Mouse (Mus musculus): ENCODE data around the gene Sptb. TPM values are rescaled to one million over a fixed set of nuclear protein-coding genes. Genes with fewer than 3 reads are reported as not detected.
A peak's percentile ranks its signal among the peaks of the same experiment; 100 is the strongest.

The Sptb gene
- polyA plus RNA-seq, 1 experiment: 0.42 TPM

DNA sequence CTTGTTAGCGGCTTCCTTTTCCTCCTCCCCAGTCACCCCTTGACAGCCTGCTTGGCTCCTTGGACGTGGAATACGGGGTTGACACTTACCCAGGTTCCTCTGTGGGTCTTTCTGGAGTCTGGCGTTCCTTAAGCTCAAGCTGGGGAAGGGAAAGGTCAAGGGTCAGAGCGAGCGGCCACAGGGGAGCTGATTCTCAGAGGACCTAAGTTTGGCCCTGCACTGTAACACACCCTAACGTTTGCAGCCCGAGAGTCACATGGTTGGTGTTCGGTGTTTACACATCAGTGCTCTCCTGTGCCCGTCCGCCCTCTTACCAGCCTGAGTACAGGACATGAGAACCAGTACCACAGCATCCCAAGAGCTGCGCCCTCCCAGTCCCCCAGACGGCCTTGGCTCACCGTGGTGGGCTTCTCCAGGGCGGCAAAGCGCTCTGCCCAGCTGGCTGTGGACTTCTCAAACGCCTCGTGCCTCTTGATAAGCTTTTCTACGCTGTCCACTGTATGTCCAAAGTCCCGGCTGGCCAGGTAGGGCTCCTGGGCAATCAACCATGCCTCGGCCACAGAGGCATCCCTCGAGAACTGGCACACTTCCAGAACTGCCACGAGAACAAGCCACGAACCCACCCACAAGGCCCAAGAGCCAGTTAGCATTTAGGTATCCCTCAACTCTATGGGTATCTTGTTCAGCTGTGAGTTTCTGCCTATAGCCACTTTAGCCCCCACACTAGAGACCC lies 112.0 kb downstream of the Sptb start:
- Histone ChIP-seq H3K4me2 (ENCODE audit: low read depth) (no peak overlapping the region), H3K27me3 (ENCODE audit: control insufficient read depth, insufficient read depth, insufficient read length) (peaks cover 5% of the 10 kb centered on the region), H3ac (ENCODE audit: control insufficient read depth, insufficient read length) (no peak overlapping the region), H3K36me3 (ENCODE audit: control insufficient read depth, insufficient read depth) (no peaks in the 10 kb centered on the region), H3K79me2 (ENCODE audit: control insufficient read depth, insufficient read depth) (no peaks in the 10 kb centered on the region), H3K4me3 (no peak overlapping the region)
- TF ChIP-seq SRF (IDR thresholded peaks at IDR 0.05; ENCODE audit: control insufficient read depth, insufficient read length, low read depth) (no peak), E2F4 (IDR thresholded peaks at IDR 0.05; ENCODE audit: insufficient read depth) (no peak), CEBPB (IDR thresholded peaks at IDR 0.05; ENCODE audit: insufficient read depth, poor library complexity, severe bottlenecking) (no peak), MAX (IDR thresholded peaks at IDR 0.05; ENCODE audit: low read depth) (no peak), MYOD1 (IDR thresholded peaks at IDR 0.05; ENCODE audit: control insufficient read depth in 1 of 3, insufficient read length in 2 of 3, low read depth in 2 of 3) (no peak), USF1 (IDR thresholded peaks at IDR 0.05; ENCODE audit: low read depth) (no peak), MYOG (IDR thresholded peaks at IDR 0.05; ENCODE audit: control insufficient read depth in 1 of 3, insufficient read depth in 1 of 3, insufficient read length in 2 of 3, low read depth in 2 of 3) (no peak), POLR2A (IDR thresholded peaks at IDR 0.05; ENCODE audit: insufficient read length, low read depth) (no peak), POLR2AphosphoS2 (IDR thresholded peaks at IDR 0.05; ENCODE audit: insufficient read length, low read depth) (no peak), TCF3 (IDR thresholded peaks at IDR 0.05; ENCODE audit: insufficient read length, low read depth) (no peak)

DNA sequence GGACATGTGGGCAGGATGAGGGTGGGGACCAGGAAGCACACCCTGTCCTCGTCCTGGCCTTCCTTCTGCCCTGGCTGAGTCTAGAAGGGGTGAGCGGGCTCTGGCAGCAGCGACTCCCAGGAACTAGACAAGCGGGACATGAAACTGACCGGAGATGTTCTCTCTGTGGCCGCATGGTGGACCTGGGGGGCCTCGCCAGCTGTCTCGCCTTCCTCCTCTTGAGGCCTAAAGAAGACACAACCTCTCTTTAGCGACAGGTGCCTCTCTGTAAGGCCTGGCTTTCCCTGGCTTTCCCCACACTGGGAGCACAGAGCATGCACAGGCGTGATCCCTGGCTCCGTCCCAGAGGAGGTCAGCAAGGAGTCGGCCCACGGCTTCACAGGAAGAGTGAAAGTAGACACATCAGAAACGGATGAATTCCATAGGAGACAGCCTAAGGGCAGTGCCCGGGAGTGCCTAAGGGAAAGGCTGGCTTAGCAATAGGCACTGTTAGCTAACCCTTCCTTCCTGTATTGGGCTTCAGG lies 112.7 kb downstream of the Sptb start:
- TF ChIP-seq MYOG (IDR thresholded peaks at IDR 0.05; ENCODE audit: control insufficient read depth in 1 of 3, insufficient read depth in 1 of 3, insufficient read length in 2 of 3, low read depth in 2 of 3): peak in 1 of 3 experiments; percentile 26
- no peak for TF ChIP-seq POLR2A (IDR thresholded peaks at IDR 0.05; ENCODE audit: insufficient read length, low read depth)
- no peak for TF ChIP-seq MYOD1 (IDR thresholded peaks at IDR 0.05; ENCODE audit: control insufficient read depth in 1 of 3, insufficient read length in 2 of 3, low read depth in 2 of 3)
- no peak for TF ChIP-seq E2F4 (IDR thresholded peaks at IDR 0.05; ENCODE audit: insufficient read depth)
- no peak overlapping the region for H3K4me2 ChIP-seq (ENCODE audit: low read depth)
- no peak overlapping the region for H3ac ChIP-seq (ENCODE audit: control insufficient read depth, insufficient read length)
- no peak overlapping the region for H3K4me3 ChIP-seq
- no peaks in the 10 kb centered on the region for H3K36me3 ChIP-seq (ENCODE audit: control insufficient read depth, insufficient read depth)
- H3K79me2 ChIP-seq (ENCODE audit: control insufficient read depth, insufficient read depth): no peaks in the 10 kb centered on the region
- peaks cover 5% of the 10 kb centered on the region for H3K27me3 ChIP-seq (ENCODE audit: control insufficient read depth, insufficient read depth, insufficient read length)

DNA sequence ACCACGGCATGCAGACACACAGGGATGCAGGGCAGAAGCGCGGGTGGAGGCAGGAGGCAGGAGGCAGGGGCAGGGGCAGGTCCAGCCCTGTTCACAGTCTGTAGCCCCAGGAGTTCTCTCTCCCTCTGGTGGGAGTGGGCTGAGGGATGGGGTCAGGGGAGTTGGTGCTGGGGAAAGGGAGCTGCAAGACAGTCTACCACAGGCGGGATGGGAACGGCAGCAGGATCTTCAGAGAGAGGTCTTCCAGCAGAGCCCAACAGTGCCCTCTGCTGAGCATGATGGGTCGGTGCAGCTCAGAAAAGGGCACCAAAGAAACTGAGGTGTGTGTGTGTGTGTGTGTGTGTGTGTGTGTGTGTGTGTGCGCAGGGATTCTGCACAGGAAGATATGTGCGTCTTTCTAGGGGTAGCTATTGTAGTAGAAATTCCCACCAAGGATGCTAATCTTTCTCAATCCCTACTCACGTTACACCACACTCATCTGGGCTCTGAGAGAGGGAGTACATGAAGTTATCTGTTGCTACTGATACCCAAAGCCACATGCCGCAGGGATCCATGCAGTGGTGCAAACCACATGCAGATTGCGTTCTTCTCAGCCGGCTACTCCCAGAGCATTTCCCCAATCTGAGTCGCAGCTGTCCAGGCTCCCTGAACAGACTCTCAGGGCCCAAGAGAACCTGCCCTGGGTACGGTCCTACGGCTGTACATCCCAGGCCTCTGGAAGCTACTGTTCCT lies 113.9 kb downstream of the Sptb start:
- H3K4me3 ChIP-seq: no peak overlapping the region
- no peak overlapping the region for H3ac ChIP-seq (ENCODE audit: control insufficient read depth, insufficient read length)
- H3K4me2 ChIP-seq (ENCODE audit: low read depth): no peak overlapping the region
- peak in 1 of 3 experiments; percentile 24 for TF ChIP-seq MYOG (IDR thresholded peaks at IDR 0.05; ENCODE audit: control insufficient read depth in 1 of 3, insufficient read depth in 1 of 3, insufficient read length in 2 of 3, low read depth in 2 of 3)
- no peak for TF ChIP-seq MAX (IDR thresholded peaks at IDR 0.05; ENCODE audit: low read depth)
- TF ChIP-seq SRF (IDR thresholded peaks at IDR 0.05; ENCODE audit: control insufficient read depth, insufficient read length, low read depth): no peak
- no peak for TF ChIP-seq TCF12 (IDR thresholded peaks at IDR 0.05; ENCODE audit: insufficient read depth, poor library complexity, severe bottlenecking)
- TF ChIP-seq USF1 (IDR thresholded peaks at IDR 0.05; ENCODE audit: low read depth): no peak
- TF ChIP-seq TCF3 (IDR thresholded peaks at IDR 0.05; ENCODE audit: insufficient read length, low read depth): no peak
- TF ChIP-seq REST (IDR thresholded peaks at IDR 0.05; ENCODE audit: insufficient read depth, insufficient read length): no peak
- no peak for TF ChIP-seq E2F4 (IDR thresholded peaks at IDR 0.05; ENCODE audit: insufficient read depth)
- H3K79me2 ChIP-seq (ENCODE audit: control insufficient read depth, insufficient read depth): no peaks in the 10 kb centered on the region
- H3K27me3 ChIP-seq (ENCODE audit: control insufficient read depth, insufficient read depth, insufficient read length): no peaks in the 10 kb centered on the region
- no peaks in the 10 kb centered on the region for H3K36me3 ChIP-seq (ENCODE audit: control insufficient read depth, insufficient read depth)

DNA sequence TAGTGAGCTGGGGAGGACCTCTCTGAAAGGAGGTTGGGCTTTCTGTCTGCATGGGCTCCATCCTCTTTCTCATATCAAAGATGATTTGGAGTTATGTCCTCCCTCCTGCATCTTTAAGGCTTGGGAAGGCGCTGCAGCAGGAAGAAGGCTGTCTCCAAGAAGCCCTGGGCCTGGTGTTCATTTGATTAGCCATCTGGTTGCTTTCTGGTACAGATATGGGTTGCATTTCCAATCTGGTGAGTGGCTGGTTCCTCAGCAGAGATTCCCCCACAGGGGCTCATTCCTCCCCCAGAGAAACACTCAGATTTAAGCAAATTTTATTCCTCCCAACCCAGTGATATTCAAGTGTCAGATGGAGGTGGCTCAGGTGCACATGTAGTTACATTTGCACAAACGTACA lies 114.5 kb downstream of the Sptb start:
- Histone ChIP-seq H3K27me3 (ENCODE audit: control insufficient read depth, insufficient read depth, insufficient read length) (no peaks in the 10 kb centered on the region), H3K36me3 (ENCODE audit: control insufficient read depth, insufficient read depth) (no peaks in the 10 kb centered on the region), H3K79me2 (ENCODE audit: control insufficient read depth, insufficient read depth) (no peaks in the 10 kb centered on the region), H3ac (ENCODE audit: control insufficient read depth, insufficient read length) (no peak overlapping the region), H3K4me2 (ENCODE audit: low read depth) (no peak overlapping the region), H3K4me3 (no peak overlapping the region)
- no peak for TF ChIP-seq POLR2AphosphoS2 (IDR thresholded peaks at IDR 0.05; ENCODE audit: insufficient read length, low read depth)
- TF ChIP-seq MYOD1 (IDR thresholded peaks at IDR 0.05; ENCODE audit: control insufficient read depth in 1 of 3, insufficient read length in 2 of 3, low read depth in 2 of 3): no peak
- no peak for TF ChIP-seq CEBPB (IDR thresholded peaks at IDR 0.05; ENCODE audit: insufficient read depth, poor library complexity, severe bottlenecking)
- TF ChIP-seq TCF12 (IDR thresholded peaks at IDR 0.05; ENCODE audit: insufficient read depth, poor library complexity, severe bottlenecking): no peak
- no peak for TF ChIP-seq MYOG (IDR thresholded peaks at IDR 0.05; ENCODE audit: control insufficient read depth in 1 of 3, insufficient read depth in 1 of 3, insufficient read length in 2 of 3, low read depth in 2 of 3)

- TF ChIP-seq POLR2AphosphoS2 (IDR thresholded peaks at IDR 0.05; ENCODE audit: insufficient read length, low read depth): no peak
- TF ChIP-seq USF1 (IDR thresholded peaks at IDR 0.05; ENCODE audit: low read depth): no peak
- no peaks in the 10 kb centered on the region for H3K79me2 ChIP-seq (ENCODE audit: control insufficient read depth, insufficient read depth)
- H3ac ChIP-seq (ENCODE audit: control insufficient read depth, insufficient read length): no peak overlapping the region
- H3K27me3 ChIP-seq (ENCODE audit: control insufficient read depth, insufficient read depth, insufficient read length): no peaks in the 10 kb centered on the region
- peak overlapping the region; percentile 4 for H3K4me3 ChIP-seq
- H3K36me3 ChIP-seq (ENCODE audit: control insufficient read depth, insufficient read depth): no peaks in the 10 kb centered on the region
- peak overlapping the region; percentile 80 for H3K4me2 ChIP-seq (ENCODE audit: low read depth)
Measured at GRCm38 (mm10) chr12:76594556-76594955, 115.8 kb downstream of the Sptb start.
